ENCODE assay signal across 24 mouse cellular contexts in the genomic region with DNA sequence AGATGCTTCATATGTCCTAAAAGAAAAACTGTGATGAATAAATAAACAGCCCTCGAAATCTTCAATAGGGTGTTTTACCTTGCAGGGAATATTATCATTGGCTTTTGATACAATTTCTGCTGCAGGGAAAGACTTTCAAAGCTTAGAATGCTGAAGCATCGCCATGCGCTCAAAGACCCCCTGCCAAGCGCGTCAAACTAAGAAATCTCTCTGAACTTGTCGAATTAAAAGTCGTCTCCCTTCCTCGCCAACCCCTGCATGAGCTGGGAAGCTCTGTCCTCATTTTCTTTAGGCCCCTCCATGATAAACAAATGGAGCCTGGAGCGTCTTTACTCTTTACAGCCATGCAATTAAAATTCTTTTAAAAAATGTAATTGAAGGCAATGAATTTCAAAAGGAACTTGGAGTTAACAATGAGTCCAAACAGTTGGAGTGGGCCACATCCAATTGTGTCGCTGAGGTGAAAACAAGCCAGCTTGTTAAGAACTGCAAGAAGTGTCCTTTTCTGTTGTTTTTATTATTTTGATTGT.
DNase-seq lines count a peak whose midpoint lies in the region; ATAC-seq lines count a peak whose summit lies in the region.
"Had no signal": no experiment of that assay in that cellular context is flagged by ENCODE, and none has a peak within 500 bp of the region (broad histone marks: within the 10 kb centered on the region; RNA-seq: fewer than 3 reads in every experiment).

No protein-coding gene starts in this region.

- peak; percentile 9 for DNase-seq in brain, adult 2 months (ENCODE audit: low read depth, low spot score)
- peak; percentile 30 for DNase-seq in embryo, embryonic 10.5 days (ENCODE audit: low spot score)
- DNase-seq in right cerebral cortex, postnatal 4 days, result no peak
- DNase-seq in adrenal gland, postnatal 4 days (ENCODE audit: low spot score in 2 of 2), result no peak
- DNase-seq: adrenal gland, adult 2 months; B cell, adult 2 months; cerebellum, postnatal 14 days; gastrocnemius, postnatal 10 days; heart, postnatal 4 days; lung, postnatal 4 days had no signal

- WGBS in forebrain, embryonic 12.5 days, result 16% methylated on average over 10 of the region's 10 CpGs
- WGBS in forebrain, embryonic 15.5 days, result 11% methylated on average over 10 of the region's 10 CpGs
- 15% methylated on average over 10 of the region's 10 CpGs for WGBS in midbrain, embryonic 15.5 days
- WGBS in intestine, embryonic 16.5 days, result 37% methylated on average over 10 of the region's 10 CpGs

- no peaks in the 10 kb centered on the region for H3K9me3 ChIP-seq in forebrain, embryonic 12.5 days
- H3K9me3 ChIP-seq in forebrain, embryonic 15.5 days, result no peaks in the 10 kb centered on the region
- no peaks in the 10 kb centered on the region for H3K9me3 ChIP-seq in midbrain, embryonic 15.5 days
- no peaks in the 10 kb centered on the region for H3K9me3 ChIP-seq in intestine, embryonic 16.5 days (ENCODE audit: control insufficient read depth, low read length)
- H3K9me3 ChIP-seq: embryonic facial prominence, embryonic 15.5 days; heart, embryonic 10.5 days; limb, embryonic 15.5 days; liver, embryonic 15.5 days; neural tube, embryonic 12.5 days; stomach, embryonic 15.5 days had no signal

- peak; percentile 30; the same call in 1 of the 2 replicates for ATAC-seq in forebrain, embryonic 12.5 days (ENCODE audit: low FRiP score)
- ATAC-seq in forebrain, embryonic 15.5 days (replicated peaks), result no peak
- peak; percentile 48 for ATAC-seq in midbrain, embryonic 15.5 days (replicated peaks)
- ATAC-seq in intestine, embryonic 16.5 days, result no peak
- ATAC-seq: hindbrain, embryonic 16.5 days; intestine, postnatal 0 days had no signal

- H3K27me3 ChIP-seq in forebrain, embryonic 12.5 days, result no peaks in the 10 kb centered on the region
- no peaks in the 10 kb centered on the region for H3K27me3 ChIP-seq in forebrain, embryonic 15.5 days
- H3K27me3 ChIP-seq in midbrain, embryonic 15.5 days (replicated peaks), result no peaks in the 10 kb centered on the region
- no peaks in the 10 kb centered on the region for H3K27me3 ChIP-seq in intestine, embryonic 16.5 days (replicated peaks; ENCODE audit: control insufficient read depth, insufficient read depth, low read length)
- H3K27me3 ChIP-seq: CH12.LX; embryonic facial prominence, embryonic 15.5 days; limb, embryonic 15.5 days; liver, embryonic 15.5 days; neural tube, embryonic 12.5 days; stomach, embryonic 15.5 days had no signal

- H3K9ac ChIP-seq in forebrain, embryonic 12.5 days, result no peak overlapping the region
- H3K9ac ChIP-seq in forebrain, embryonic 15.5 days (replicated peaks), result no peak overlapping the region
- no peak overlapping the region for H3K9ac ChIP-seq in midbrain, embryonic 15.5 days
- no peak overlapping the region for H3K9ac ChIP-seq in intestine, embryonic 16.5 days (ENCODE audit: low read depth, low read length)
- H3K9ac ChIP-seq: embryonic facial prominence, embryonic 15.5 days; limb, embryonic 15.5 days; liver, embryonic 15.5 days; neural tube, embryonic 12.5 days; stomach, embryonic 15.5 days had no signal

- H3K4me2 ChIP-seq in forebrain, embryonic 12.5 days, result no peak overlapping the region
- no peak overlapping the region for H3K4me2 ChIP-seq in forebrain, embryonic 15.5 days (replicated peaks)
- H3K4me2 ChIP-seq in midbrain, embryonic 15.5 days, result no peak overlapping the region
- H3K4me2 ChIP-seq in intestine, embryonic 16.5 days (ENCODE audit: low read depth, low read length), result no peak overlapping the region
- H3K4me2 ChIP-seq: embryonic facial prominence, embryonic 15.5 days; limb, embryonic 15.5 days; liver, embryonic 15.5 days; neural tube, embryonic 12.5 days; stomach, embryonic 15.5 days had no signal

- H3K4me3 ChIP-seq in forebrain, embryonic 12.5 days (replicated peaks), result no peak overlapping the region
- H3K4me3 ChIP-seq in forebrain, embryonic 15.5 days, result no peak overlapping the region
- H3K4me3 ChIP-seq in midbrain, embryonic 15.5 days, result no peak overlapping the region
- H3K4me3 ChIP-seq in intestine, embryonic 16.5 days (ENCODE audit: low read length), result no peak overlapping the region
- H3K4me3 ChIP-seq: embryonic facial prominence, embryonic 15.5 days; heart, embryonic 10.5 days; limb, embryonic 15.5 days; liver, embryonic 15.5 days; neural tube, embryonic 12.5 days; stomach, embryonic 15.5 days had no signal

- no peaks in the 10 kb centered on the region for H3K36me3 ChIP-seq in forebrain, embryonic 12.5 days (replicated peaks)
- no peaks in the 10 kb centered on the region for H3K36me3 ChIP-seq in forebrain, embryonic 15.5 days
- no peaks in the 10 kb centered on the region for H3K36me3 ChIP-seq in midbrain, embryonic 15.5 days (replicated peaks)
- H3K36me3 ChIP-seq in intestine, embryonic 16.5 days (ENCODE audit: control insufficient read depth, insufficient read depth, low read length), result no peaks in the 10 kb centered on the region
- H3K36me3 ChIP-seq: embryonic facial prominence, embryonic 15.5 days; G1E; heart, embryonic 10.5 days; limb, embryonic 15.5 days; liver, embryonic 15.5 days; neural tube, embryonic 12.5 days; stomach, embryonic 15.5 days had no signal

- H3K4me1 ChIP-seq in forebrain, embryonic 12.5 days, result peaks cover 7% of the 10 kb centered on the region
- peaks cover 7% of the 10 kb centered on the region; the same call in 1 of the 2 replicates for H3K4me1 ChIP-seq in forebrain, embryonic 15.5 days
- no peaks in the 10 kb centered on the region for H3K4me1 ChIP-seq in midbrain, embryonic 15.5 days
- no peaks in the 10 kb centered on the region for H3K4me1 ChIP-seq in intestine, embryonic 16.5 days (ENCODE audit: control insufficient read depth, insufficient read depth, low read length)
- H3K4me1 ChIP-seq: embryonic facial prominence, embryonic 15.5 days; heart, embryonic 10.5 days; limb, embryonic 15.5 days; liver, embryonic 15.5 days; neural tube, embryonic 12.5 days; stomach, embryonic 15.5 days had no signal

- no peak overlapping the region for H3K27ac ChIP-seq in forebrain, embryonic 12.5 days
- H3K27ac ChIP-seq in forebrain, embryonic 15.5 days (replicated peaks), result no peak overlapping the region
- 0 out of 2 replicates have a peak overlapping the region, but pooled peaks have one; percentile 25 for H3K27ac ChIP-seq in midbrain, embryonic 15.5 days
- H3K27ac ChIP-seq in intestine, embryonic 16.5 days (ENCODE audit: low read length), result no peak overlapping the region
- H3K27ac ChIP-seq: embryonic facial prominence, embryonic 15.5 days; heart, embryonic 10.5 days; limb, embryonic 15.5 days; liver, embryonic 15.5 days; neural tube, embryonic 12.5 days; stomach, embryonic 15.5 days had no signal

Comparison
In these comparisons a context has a peak if more than half of its experiments do, and no peak if none do; other contexts are left out.
1. ATAC-seq: peak in forebrain, embryonic 12.5 days (single experiment) and midbrain, embryonic 15.5 days (single experiment); none in forebrain, embryonic 15.5 days (single experiment) and intestine, embryonic 16.5 days (single experiment).
2. DNase-seq: peak in brain, adult 2 months (single experiment) and embryo, embryonic 10.5 days (single experiment); none in right cerebral cortex, postnatal 4 days (single experiment) and adrenal gland, postnatal 4 days (0 of 2).